Mouse (Mus musculus) G1E (cell line): ENCODE data around the gene Dynll1. TPM values are rescaled to one million over a fixed set of nuclear protein-coding genes. Genes with fewer than 3 reads are reported as not detected.

Source experiments
- ATAC-seq: 2 replicates; pipeline ENCODE4 v1.8.0; 2016; ENCODE audit warnings: mild to moderate bottlenecking; ENCODE audit not compliant: insufficient number of reproducible peaks, poor library complexity, low FRiP score, severe bottlenecking; ENCODE audit errors: extremely low read depth
- DNase-seq: peaks from one replicate; pipeline ENCODE4 v3.0.0; 2012; ENCODE audit warnings: low spot score
- H3K27me3 ChIP-seq: 2 replicates; pipeline ENCODE4 v1.6.1; 2012; ENCODE audit warnings: mild to moderate bottlenecking, low read length, inconsistent platforms; ENCODE audit not compliant: insufficient read depth
- H3K36me3 ChIP-seq: replicated peaks from 2 replicates; pipeline ENCODE3; 2012; ENCODE audit warnings: mild to moderate bottlenecking, inconsistent platforms
- H3K4me1 ChIP-seq: 2 replicates; pipeline ENCODE4 v1.6.1; 2012; ENCODE audit warnings: low read depth, low read length, inconsistent platforms, mixed read lengths; ENCODE audit not compliant: insufficient read depth
- H3K4me3 ChIP-seq: 2 replicates; pipeline ENCODE4 v1.5.1; 2012; ENCODE audit warnings: low read depth, mild to moderate bottlenecking, inconsistent platforms, low read length, moderate library complexity, mixed read lengths
- H3K9me3 ChIP-seq: replicated peaks from 2 replicates; pipeline ENCODE4 v1.6.1; 2012; ENCODE audit warnings: inconsistent platforms
- CTCF ChIP-seq: IDR thresholded peaks from 2 replicates; pipeline ENCODE4 v1.5.1; 2012; ENCODE audit warnings: low read depth, low read length, inconsistent platforms, mixed read lengths
- GATA1 ChIP-seq: IDR thresholded peaks from 2 replicates; pipeline ENCODE4 v1.6.1; 2012; ENCODE audit warnings: borderline replicate concordance, low read length, inconsistent platforms, mixed read lengths
- GATA2 ChIP-seq: IDR thresholded peaks from 2 replicates; pipeline ENCODE4 v1.6.1; 2012; ENCODE audit warnings: low read depth, low read length, inconsistent platforms, borderline replicate concordance
- POLR2AphosphoS5 ChIP-seq: IDR thresholded peaks from 2 replicates; pipeline ENCODE4 v1.6.1; 2012; ENCODE audit warnings: low read depth, low read length, inconsistent platforms; ENCODE audit not compliant: insufficient replicate concordance
- TAL1 ChIP-seq: conservative IDR thresholded peaks from 2 replicates; pipeline ENCODE4 v1.6.1; 2012; ENCODE audit warnings: low read depth, low read length, inconsistent platforms, mixed read lengths
- polyA plus RNA-seq: library from polyadenylated mRNA; stranded (reverse); fragments of >175 nt; gene quantifications from 2 replicates; pipeline ENCODE4 v1.2.3, GENCODE M21; 2012
- total RNA-seq, 2 experiments: library from RNA; stranded (forward) in 1 of 2; stranded (reverse) in 1 of 2; fragments of 200-1000 nt in 1 of 2; fragments of >200 nt in 1 of 2; fragmentation: Nextera tagmentation in 1 of 2; gene quantifications; 2 replicates each; pipeline ENCODE4 v1.2.3; 2014 to 2017

Dynll1 gene
- total and polyA plus RNA-seq, 3 experiments: 445 to 1,458 (median 554) TPM

DNA sequence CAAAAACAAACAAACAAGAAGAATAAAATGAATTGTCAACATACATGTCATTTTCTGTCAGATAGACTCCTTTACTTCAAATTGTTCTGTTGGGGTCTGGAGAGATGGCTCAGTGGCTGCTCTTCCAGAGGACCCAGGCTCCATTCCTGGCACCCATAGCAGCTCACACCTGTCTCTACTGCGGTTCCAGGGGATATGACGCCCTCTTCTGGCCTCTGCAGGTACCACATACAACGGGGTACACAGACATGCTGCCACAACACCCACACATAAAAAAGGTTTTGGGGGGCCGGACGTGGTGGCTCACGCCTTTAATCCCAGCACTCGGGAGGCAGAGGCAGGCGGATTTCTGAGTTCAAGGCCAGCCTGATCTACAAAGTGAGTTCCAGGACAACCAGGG lies 6.6 kb downstream of the Dynll1 start:
- DNase-seq (no peak), ATAC-seq (no peak)
- H3K36me3 ChIP-seq: peaks cover 95% of the 10 kb centered on the region
- TF ChIP-seq CTCF (0 out of 2 replicates have a peak, but pooled peaks have one; percentile 6), GATA1 (no peak)
- no peaks in the 10 kb centered on the region for H3K9me3 ChIP-seq
- peaks cover 53% of the 10 kb centered on the region for H3K4me1 ChIP-seq
- H3K4me3 ChIP-seq: no peak overlapping the region
- no peaks in the 10 kb centered on the region for H3K27me3 ChIP-seq

DNA sequence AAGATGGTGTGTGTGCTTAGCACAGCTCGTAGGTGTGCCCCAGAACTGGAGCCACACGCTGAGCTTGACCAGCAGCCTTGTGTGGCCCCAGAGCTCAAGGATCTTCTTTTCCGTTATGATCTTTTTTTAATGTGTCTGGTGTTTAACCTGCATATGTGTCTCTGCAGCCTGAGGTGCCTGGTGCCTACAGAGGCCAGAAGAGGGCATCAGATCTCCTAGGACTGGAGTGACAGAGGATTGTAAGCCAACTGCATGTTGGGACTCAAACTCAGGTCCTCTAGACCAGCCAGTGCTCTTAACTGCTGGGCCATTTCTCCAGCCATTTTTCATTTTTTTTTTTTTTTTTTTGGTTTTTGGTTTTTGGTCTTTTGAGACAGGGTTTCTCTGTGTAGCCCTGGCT lies 16.1 kb downstream of the Dynll1 start:
- no peak for DNase-seq
- H3K4me1 ChIP-seq: peaks cover 44% of the 10 kb centered on the region
- no peak for ATAC-seq
- peaks cover 74% of the 10 kb centered on the region for H3K36me3 ChIP-seq
- H3K4me3 ChIP-seq: no peak overlapping the region
- no peak for TF ChIP-seq TAL1
- no peak for TF ChIP-seq GATA2
- no peak for TF ChIP-seq POLR2AphosphoS5
- TF ChIP-seq CTCF: no peak
- no peak for TF ChIP-seq GATA1
- no peaks in the 10 kb centered on the region for H3K27me3 ChIP-seq
- H3K9me3 ChIP-seq: no peaks in the 10 kb centered on the region

DNA sequence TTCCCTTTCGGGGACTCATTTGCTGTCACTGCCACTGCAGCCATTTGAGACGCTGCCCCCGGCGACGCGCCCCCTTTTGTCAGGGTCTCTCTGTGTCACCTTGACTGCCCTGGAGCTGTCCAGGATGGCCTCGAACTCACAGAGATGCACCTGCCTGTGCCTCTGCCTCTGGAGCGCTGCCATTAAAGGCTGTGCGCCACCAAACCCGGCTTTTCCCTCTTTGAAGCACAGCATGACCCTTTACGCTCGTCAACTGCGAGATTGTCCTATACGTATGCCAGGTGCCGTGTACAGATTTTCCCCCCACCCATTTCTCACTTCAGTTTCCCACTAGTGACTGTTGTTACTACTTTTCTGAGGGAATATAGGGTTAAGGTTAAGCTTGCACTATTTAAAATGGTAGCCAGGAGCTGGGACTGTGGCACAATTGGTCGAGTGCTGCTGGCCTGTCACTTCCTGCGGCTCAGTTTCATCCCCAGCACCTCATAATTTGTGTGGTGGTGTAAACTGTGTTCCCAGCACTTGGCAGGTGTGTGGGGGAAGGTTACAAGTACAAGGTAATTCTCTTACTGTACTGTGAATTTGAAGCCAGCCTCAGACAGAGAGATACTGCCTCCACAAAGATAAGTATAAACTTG lies 20.6 kb downstream of the Dynll1 start:
- Histone ChIP-seq H3K27me3 (no peaks in the 10 kb centered on the region), H3K9me3 (peaks cover 3% of the 10 kb centered on the region; the same call in 1 of the 2 replicates), H3K4me1 (peaks cover 49% of the 10 kb centered on the region), H3K4me3 (peak overlapping the region; percentile 99), H3K36me3 (peaks cover 36% of the 10 kb centered on the region)
- ATAC-seq: no peak
- DNase-seq: peak; percentile 46
- TF ChIP-seq TAL1 (no peak), GATA1 (no peak), POLR2AphosphoS5 (no peak), GATA2 (no peak), CTCF (no peak)

DNA sequence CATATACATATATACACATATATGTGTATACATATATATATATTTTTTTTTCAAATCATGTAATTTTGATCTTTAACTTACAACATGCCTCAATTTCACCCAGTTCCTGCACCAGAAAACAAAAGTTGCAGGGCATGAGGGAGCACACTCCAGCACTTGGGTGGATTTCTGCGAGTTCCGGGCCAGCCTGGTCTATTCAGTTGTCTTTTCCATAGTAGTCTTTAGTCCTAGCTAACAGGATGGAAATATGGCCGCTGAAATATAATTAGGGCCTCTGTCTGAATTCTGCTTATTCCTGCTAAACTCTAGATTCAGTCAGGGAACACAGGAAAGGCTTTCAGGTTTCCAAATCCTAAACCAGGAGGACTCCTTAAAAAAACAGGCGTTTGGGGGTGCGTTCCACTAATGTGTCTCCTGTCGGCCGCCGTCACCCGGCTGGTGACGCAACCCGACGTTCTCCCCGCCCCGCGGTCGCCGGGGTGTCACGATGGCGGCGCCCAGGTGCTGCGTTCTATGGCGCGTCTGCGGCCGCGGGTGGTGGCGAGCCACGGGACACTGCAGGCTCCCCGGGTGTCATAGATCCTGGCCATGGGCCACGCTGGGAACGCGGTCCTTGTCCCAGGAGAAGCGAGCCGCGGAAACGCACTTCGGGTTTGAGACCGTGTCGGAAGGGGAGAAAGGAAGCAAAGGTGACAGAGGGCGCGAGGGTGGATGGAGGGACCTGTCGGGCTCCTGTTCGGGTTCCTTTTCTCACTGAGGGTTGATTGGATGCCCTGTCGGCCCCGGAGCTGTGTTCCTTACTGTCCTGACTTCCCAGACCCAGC lies 21.4 kb downstream of the Dynll1 start, which contains the start of gene Coq5:
Gene Coq5 (plus strand): TSS at position 441 of the 824 bp plus-strand sequence.
- Histone ChIP-seq H3K4me1 (peaks cover 51% of the 10 kb centered on the region), H3K27me3 (no peaks in the 10 kb centered on the region), H3K9me3 (peaks cover 3% of the 10 kb centered on the region; the same call in 1 of the 2 replicates), H3K36me3 (peaks cover 30% of the 10 kb centered on the region), H3K4me3 (peak within 1 kb of the TSS; percentile 99)
- DNase-seq: peak; percentile 73
- TF ChIP-seq GATA2 (no peak), GATA1 (no peak), TAL1 (no peak), CTCF (no peak), POLR2AphosphoS5 (no peak)
- 0 out of 2 replicates have a peak, but pooled peaks have one; percentile 22 for ATAC-seq

DNA sequence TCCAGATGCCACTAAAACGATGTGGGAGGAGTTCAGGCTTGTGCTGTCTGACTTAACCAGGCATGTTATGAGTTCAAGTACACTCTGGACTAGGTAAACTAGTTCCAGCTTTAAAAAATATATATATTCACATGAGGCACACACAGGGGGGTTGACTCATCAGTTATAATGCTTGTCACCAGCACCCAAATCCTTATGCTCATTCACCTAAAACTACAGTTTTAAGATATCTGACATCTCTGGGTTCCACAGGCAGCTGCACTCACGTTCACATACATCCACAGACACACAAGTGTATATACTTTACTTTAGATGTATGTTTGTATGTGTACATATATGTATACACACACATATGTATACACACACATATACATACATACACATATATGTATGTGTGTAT lies 22.0 kb downstream of the Dynll1 start:
- ATAC-seq (no peak), DNase-seq (no peak)
- Histone ChIP-seq H3K4me1 (peaks cover 55% of the 10 kb centered on the region), H3K9me3 (peaks cover 3% of the 10 kb centered on the region; the same call in 1 of the 2 replicates), H3K4me3 (no peak overlapping the region), H3K36me3 (peaks cover 23% of the 10 kb centered on the region), H3K27me3 (no peaks in the 10 kb centered on the region)
- TF ChIP-seq CTCF (no peak), POLR2AphosphoS5 (no peak), TAL1 (no peak), GATA2 (no peak), GATA1 (no peak)

DNA sequence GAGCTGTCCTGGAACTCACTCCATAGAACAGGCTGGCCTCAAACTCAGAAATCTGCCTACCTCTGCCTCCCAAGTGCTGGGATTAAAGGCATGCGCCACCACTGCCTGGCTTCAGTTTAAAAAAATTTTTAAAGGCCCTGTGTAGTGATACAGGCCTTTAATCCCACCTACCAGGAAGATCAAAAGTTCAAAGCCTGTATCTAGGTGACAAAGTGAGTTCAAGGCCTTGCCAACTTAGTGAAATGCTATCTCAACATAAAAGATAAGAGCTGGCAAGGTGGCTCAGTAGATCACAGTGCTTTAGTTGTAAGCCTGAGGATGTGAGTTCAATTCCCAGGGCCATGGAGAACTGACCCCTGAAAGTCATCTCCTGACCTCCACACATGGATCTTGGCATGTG lies 22.7 kb downstream of the Dynll1 start:
- peaks cover 55% of the 10 kb centered on the region for H3K4me1 ChIP-seq
- H3K4me3 ChIP-seq: no peak overlapping the region
- H3K27me3 ChIP-seq: no peaks in the 10 kb centered on the region
- ATAC-seq (no peak), DNase-seq (no peak)
- H3K36me3 ChIP-seq: peaks cover 16% of the 10 kb centered on the region
- TF ChIP-seq CTCF (no peak), GATA1 (no peak), GATA2 (no peak), TAL1 (no peak), POLR2AphosphoS5 (no peak)
- H3K9me3 ChIP-seq: peaks cover 3% of the 10 kb centered on the region; the same call in 1 of the 2 replicates
